In the genomic region with DNA sequence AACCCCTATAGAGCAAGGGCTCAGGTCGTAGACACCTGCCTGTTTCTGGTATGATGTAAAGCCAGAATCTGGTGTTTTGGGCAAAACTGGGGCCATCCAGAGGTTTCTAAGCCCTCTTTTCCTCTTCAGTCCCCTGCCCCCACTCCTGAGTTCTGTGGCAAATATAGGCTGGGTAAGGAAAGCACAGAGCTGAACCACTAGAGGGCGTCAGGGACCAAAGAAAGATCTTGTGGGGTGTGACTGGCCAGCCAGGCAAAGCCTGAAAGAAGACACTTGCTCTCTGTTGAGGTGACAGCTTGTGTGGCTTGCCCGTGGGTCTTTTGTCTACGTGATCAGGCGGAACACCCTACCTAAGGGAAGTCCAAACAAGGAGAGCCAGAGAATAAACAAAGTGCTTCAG, we compare ENCODE assay signal across 9 mouse cellular contexts.
A peak's percentile ranks its signal among the peaks of the same experiment; 100 is the strongest.
DNase-seq lines count a peak whose midpoint lies in the region; ATAC-seq and TF ChIP-seq lines count a peak whose summit lies in the region.
"Had no signal": no experiment of that assay in that cellular context is flagged by ENCODE, and none has a peak within 500 bp of the region (broad histone marks: within the 10 kb centered on the region; RNA-seq: fewer than 3 reads in every experiment).

No protein-coding gene starts in this region.

- TF ChIP-seq CTCF in Patski (IDR thresholded peaks at IDR 0.05), result peak; percentile 94
- peak; percentile 89 for TF ChIP-seq CTCF in gastrocnemius, adult 2 months (IDR thresholded peaks at IDR 0.05)
- TF ChIP-seq CTCF in hindbrain, postnatal 0 days (IDR thresholded peaks at IDR 0.05; ENCODE audit: low read depth), result peak; percentile 89

- no peaks in the 10 kb centered on the region; the same call in none of the 2 replicates for H3K36me3 ChIP-seq in hindbrain, postnatal 0 days (ENCODE audit: insufficient read depth, low read length)

- H3K9me3 ChIP-seq in hindbrain, postnatal 0 days (ENCODE audit: low read length), result no peaks in the 10 kb centered on the region

- H3K9ac ChIP-seq in hindbrain, postnatal 0 days (replicated peaks; ENCODE audit: low read length), result no peak overlapping the region

- POLR2A ChIA-PET in Patski (lab: Charles Lee), result no interaction called here

- H3K4me2 ChIP-seq in hindbrain, postnatal 0 days (ENCODE audit: low read depth, low read length), result peak overlapping the region; percentile 39; the same call in 1 of the 2 replicates

- DNase-seq in Patski (ENCODE audit: low read depth, low spot score), result peak; percentile 35
- peak; percentile 51 to 62 for DNase-seq in cerebellum, postnatal 36 days
- peak; percentile 83 for DNase-seq in gastrocnemius, adult 2 months
- peak; percentile 90 for DNase-seq in hindbrain, postnatal 0 days (ENCODE audit: low spot score)
- DNase-seq in left cerebral cortex, adult 18-20 months (ENCODE audit: low spot score in 2 of 2), result peak; percentile 73 to 77
- peak; percentile 71 for DNase-seq in right cerebral cortex, postnatal 14 days
- DNase-seq in urinary bladder, postnatal 25 days (ENCODE audit: low spot score), result peak; percentile 67

- 11% methylated on average over 5 of the region's 5 CpGs for WGBS in hindbrain, postnatal 0 days

- peak; percentile 67 for ATAC-seq in Patski
- peak; percentile 86 for ATAC-seq in hindbrain, postnatal 0 days
- ATAC-seq in megakaryocyte progenitor cell, adult 5-6 weeks (replicated peaks; ENCODE audit: poor library complexity), result peak; percentile 77

- H3K4me1 ChIP-seq in hindbrain, postnatal 0 days (ENCODE audit: insufficient read depth, low read length), result no peaks in the 10 kb centered on the region

- CTCF ChIA-PET in Patski (lab: Charles Lee), result interaction anchor here (1.1 to 1.4 kb wide), 5 partner anchors 10 to 196 kb away, joined by 3 to 6 read pairs (median 4); no protein-coding TSS in a partner anchor

- intact Hi-C loops in gastrocnemius, adult 2 months (cut with DNase I), result loop anchor here (10.0 kb wide), 1 partner anchor 311 kb away; no protein-coding TSS in a partner anchor

- in situ Hi-C loops in Patski (cut with MboI; ENCODE audit: low pct_unique_long_range_greater_than_20kb), result loop anchor here (10.0 kb wide), 1 partner anchor 1081 kb away; no protein-coding TSS in a partner anchor

- no peak overlapping the region for H3K27ac ChIP-seq in gastrocnemius, adult 2 months
- no peak overlapping the region for H3K27ac ChIP-seq in hindbrain, postnatal 0 days
- H3K27ac ChIP-seq: macrophage had no signal

- H3K4me3 ChIP-seq in gastrocnemius, adult 2 months, result peak overlapping the region; percentile 33
- 0 out of 2 replicates have a peak overlapping the region, but pooled peaks have one; percentile 2 for H3K4me3 ChIP-seq in hindbrain, postnatal 0 days (ENCODE audit: low read length)

- H3K27me3 ChIP-seq in Patski, result no peaks in the 10 kb centered on the region
- H3K27me3 ChIP-seq in hindbrain, postnatal 0 days (ENCODE audit: insufficient read depth, low read length), result no peaks in the 10 kb centered on the region

Comparison
In these comparisons a context has a peak if more than half of its experiments do, and no peak if none do; other contexts are left out.
1. DNase-seq: peak in every context shown above with its lines; median percentile 90 in hindbrain, postnatal 0 days; 83 in gastrocnemius, adult 2 months; 75 in left cerebral cortex, adult 18-20 months; 71 in right cerebral cortex, postnatal 14 days; 67 in urinary bladder, postnatal 25 days; 56 in cerebellum, postnatal 36 days; 35 in Patski.